Mouse (Mus musculus) mature B cell (primary cell): ENCODE measurements around the gene Numbl.
"Not testable (repeated sequence)": the region's sequence is repeated elsewhere in the genome, so short reads cannot be mapped to it uniquely, and the experiment has no call there.

Experiments
- in situ Hi-C: fragments of 300-500 bp; cut with MboI; formaldehyde crosslinking; loops from 2 replicates; pipeline ENCODE4 v1.14.3; 2019

The Numbl gene

DNA sequence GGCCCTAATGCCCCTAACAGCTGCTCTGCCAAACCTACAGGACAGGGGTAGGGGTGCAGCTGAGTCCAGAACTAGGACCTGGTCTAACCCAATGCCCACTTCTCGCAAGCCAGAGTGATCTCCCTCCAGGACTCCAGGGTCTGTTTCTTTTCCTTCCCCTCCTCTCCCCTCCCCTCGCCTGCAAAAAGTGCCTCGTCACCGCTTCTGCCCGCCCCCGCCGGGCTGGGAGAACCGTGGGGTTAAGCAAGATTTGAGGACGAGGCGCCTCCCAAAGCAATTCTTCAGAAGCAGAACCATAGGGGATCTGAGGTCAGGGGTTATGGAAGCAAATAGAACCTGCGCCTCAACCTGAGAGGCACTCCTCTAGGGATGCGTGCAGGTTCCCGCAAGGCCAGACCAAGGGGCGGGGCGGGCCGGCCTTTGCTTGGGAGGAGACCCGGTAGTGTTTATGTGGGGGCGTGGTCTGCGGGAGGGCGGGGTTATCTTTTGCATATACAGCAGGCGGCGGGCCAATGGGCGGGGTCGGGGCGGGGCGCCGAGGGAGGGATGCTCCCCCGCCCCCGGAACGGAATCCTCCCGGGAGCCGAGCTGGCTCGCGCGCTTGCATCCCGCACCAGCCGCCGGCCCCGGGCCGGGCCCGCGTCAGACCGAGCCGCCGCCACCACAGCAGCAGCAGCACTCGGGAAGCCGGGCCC is at the start of gene Numbl:
Gene Numbl, plus strand, starts transcription at position 229 of the 695 bp plus-strand sequence.
- in situ Hi-C loops, result no loop called here

DNA sequence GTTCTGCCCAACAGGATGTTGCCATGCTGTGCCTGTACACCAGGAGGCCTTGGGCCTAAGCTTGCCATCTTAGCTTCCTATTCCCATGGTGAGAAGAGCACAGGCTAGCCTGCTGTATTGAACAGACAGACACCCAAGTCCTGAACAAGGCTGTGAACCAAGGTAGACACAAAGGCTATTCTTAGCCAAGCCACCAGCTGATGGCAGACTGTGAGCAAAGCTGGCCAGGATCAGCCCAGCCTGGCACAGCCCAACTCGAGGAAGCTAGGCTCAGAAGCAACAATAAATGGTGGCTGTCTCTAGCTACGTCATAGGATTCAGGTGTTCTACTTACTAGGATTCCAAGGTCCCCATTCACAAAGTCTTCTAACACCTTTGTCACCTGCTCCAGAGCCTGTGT is 45.6 kb upstream of the Numbl start:
- in situ Hi-C loops, result no loop called here

GRCm38 (mm10) chr7:27218586-27218985 is 39.6 kb upstream of the Numbl start:
- in situ Hi-C loops, result no loop called here

DNA sequence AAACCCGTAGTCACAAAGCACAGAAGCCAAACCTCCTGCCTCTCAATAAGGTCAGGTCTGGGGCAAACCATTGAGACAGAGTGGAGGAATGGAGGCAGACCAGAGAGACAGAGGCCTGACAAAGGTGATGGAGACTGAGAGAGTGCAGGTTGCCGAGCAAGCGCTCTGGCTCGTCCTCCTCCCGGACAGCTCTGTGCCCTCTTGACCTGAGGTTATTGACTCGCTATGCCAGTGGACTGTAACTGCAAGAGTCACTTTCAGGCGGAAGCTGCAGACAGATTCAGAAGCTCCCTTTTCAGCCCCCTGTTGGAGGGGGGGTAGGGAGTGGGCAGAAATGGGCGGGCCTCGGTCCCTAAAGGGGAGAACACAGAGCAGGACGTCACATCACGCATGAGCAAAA is 38.3 kb upstream of the Numbl start:
- in situ Hi-C loops, result no loop called here

DNA sequence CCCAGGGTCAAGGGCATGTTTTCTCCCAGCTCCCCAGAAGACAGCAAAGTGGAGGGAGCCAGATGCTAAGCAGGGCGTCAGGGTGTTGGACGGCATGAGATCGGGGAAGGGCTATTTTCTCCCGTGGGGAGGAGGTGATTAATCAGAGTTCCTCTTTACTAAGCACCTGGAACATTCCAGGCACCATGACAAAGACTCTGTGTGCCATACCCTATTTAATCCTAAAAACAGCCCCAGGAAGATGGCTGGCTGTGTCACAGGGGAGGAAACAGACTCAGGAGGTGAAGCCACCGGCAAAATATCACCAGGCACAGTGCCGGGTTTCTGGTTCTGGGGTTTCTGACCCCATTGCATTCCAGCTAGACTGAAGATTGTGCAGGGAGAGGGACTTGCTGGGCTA is 36.3 kb upstream of the Numbl start:
- in situ Hi-C loops, result no loop called here

- in situ Hi-C loops, result no loop called here
Measured at GRCm38 (mm10) chr7:27222538-27222937, 35.7 kb upstream of the Numbl start.

- in situ Hi-C loops, result no loop called here
Measured at GRCm38 (mm10) chr7:27224877-27225575, 33.2 kb upstream of the Numbl start.

DNA sequence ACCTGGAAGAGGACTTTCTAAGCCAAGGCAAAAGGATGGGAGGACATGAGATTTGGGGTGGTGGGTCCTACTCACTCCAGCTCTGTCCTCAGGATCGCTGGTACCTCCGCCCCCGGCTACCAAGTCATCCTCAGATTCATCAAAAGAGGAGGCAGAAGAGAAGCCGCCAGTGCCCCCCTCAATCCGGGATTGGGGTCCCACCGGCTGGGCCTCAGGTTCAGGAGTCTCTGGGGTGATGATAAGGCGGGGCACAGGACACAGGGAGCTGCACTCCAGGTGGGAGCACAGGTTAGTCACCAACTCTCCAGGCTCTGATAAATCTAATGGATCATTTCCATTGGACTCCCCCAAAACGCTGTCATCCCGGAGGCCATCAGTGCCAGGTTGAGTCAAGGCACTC is 31.0 kb upstream of the Numbl start:
- in situ Hi-C loops, result no loop called here

GRCm38 (mm10) chr7:27227676-27228075 is 30.6 kb upstream of the Numbl start:
- in situ Hi-C loops, result no loop called here

GRCm38 (mm10) chr7:27228281-27228821 is 29.9 kb upstream of the Numbl start, which contains the start of gene Itpkc:
TSS of gene Itpkc (minus strand) at chr7:27228661.
- in situ Hi-C loops, result no loop called here

GRCm38 (mm10) chr7:27228865-27229264 is 29.4 kb upstream of the Numbl start:
- in situ Hi-C loops, result no loop called here

GRCm38 (mm10) chr7:27230781-27231180 is 27.5 kb upstream of the Numbl start:
- in situ Hi-C loops, result loop anchor here (10.0 kb wide), 1 partner anchor 76 kb away; the partner anchor contains the start of gene Cyp2t4

GRCm38 (mm10) chr7:27231693-27232331 is 26.4 kb upstream of the Numbl start:
- in situ Hi-C loops, result loop anchor here (10.0 kb wide), 1 partner anchor 77 kb away; the partner anchor contains the start of gene Cyp2t4

- in situ Hi-C loops, result loop anchor here (10.0 kb wide), 1 partner anchor 78 kb away; the partner anchor contains the start of gene Cyp2t4
Measured at GRCm38 (mm10) chr7:27232781-27233281, 25.4 kb upstream of the Numbl start, which contains the start of gene Coq8b. TSS of gene Coq8b (plus strand) at chr7:27233023.

DNA sequence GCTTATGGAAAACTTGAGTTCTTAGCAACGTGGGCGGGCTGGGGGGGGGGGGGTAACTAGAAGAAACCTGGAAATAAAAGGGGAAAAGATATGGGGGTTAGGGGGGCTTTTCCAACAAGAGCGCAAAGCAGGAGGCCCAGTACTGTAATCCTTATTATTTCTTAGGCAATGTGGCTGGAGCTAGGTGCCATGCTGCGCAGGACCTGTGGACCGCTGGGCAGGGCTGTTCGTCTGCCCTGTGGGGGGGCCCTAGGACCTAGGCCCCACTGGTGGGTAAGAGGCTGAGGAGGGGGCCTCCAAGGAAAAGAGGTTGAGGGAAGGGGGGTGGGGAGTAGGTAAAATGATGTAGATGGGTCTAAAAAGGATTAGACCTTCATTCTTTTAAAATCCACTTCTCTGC is 24.9 kb upstream of the Numbl start:
- in situ Hi-C loops, result loop anchor here (10.0 kb wide), 1 partner anchor 78 kb away; the partner anchor contains the start of gene Cyp2t4

DNA sequence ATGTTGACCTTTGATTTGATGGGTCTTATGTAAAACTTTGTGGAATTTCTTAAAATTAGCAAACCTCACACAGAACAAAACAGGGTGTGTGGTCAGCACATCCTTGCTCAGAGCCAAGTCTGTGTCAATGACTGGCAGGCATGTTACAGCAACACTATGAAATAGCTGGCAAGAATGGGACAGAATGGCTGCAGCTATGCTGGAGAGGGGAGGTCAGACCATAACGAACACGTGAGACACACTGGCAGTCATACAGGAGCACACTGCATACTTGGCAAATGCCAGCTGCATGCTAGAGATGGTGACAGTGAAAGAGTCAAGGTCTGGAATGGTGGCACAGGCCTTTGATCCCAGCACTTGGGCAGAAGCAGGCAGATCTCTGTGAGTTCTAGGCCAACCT is 22.5 kb upstream of the Numbl start:
- in situ Hi-C loops, result loop anchor here (10.0 kb wide), 1 partner anchor 81 kb away; the partner anchor contains the start of gene Cyp2t4

DNA sequence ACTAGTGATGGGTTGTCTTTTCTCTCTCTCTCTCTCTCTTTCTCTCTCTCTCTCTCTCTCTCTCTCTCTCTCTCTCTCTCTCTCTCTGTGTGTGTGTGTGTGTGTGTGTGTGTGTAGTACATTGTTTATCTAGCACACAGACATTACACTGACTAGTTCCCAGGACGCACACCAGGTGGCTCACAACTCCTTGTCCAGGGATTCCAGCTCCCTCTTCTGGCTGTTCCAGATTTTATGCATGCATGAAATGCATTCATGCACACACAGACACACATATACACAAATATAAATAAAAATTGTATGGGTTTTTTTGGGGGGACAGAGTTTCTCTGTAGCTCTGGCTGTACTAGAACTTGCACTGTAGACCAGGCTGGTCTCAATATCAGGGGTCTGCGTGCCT is 20.7 kb upstream of the Numbl start:
- in situ Hi-C loops, result loop anchor here (10.0 kb wide), 1 partner anchor 83 kb away; the partner anchor contains the start of gene Cyp2t4

DNA sequence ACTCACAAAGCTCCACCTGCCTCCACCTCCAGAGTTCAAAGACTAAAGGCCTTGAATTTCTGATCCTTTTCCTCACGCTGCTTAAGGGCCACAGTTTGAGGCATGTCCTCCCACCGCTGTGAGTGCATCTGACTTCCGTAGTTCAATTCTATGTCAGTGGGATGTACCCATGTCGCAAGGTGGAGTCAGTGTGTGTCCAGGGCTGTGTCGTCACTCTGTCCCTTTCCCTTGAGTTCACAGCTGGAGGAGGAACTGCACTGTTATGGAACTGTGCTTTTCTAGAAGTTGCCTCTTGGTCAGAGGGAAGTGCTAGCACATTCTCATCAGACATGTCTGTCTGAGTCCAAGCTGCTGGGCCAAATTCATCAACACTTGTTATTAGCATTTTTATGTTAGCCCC is 19.7 kb upstream of the Numbl start:
- in situ Hi-C loops, result loop anchor here (10.0 kb wide), 1 partner anchor 84 kb away; the partner anchor contains the start of gene Cyp2t4

GRCm38 (mm10) chr7:27243211-27243610 is 15.0 kb upstream of the Numbl start:
- in situ Hi-C loops, result no loop called here

- in situ Hi-C loops, result not testable (repeated sequence)
Measured at GRCm38 (mm10) chr7:27244088-27244487, 14.1 kb upstream of the Numbl start.

DNA sequence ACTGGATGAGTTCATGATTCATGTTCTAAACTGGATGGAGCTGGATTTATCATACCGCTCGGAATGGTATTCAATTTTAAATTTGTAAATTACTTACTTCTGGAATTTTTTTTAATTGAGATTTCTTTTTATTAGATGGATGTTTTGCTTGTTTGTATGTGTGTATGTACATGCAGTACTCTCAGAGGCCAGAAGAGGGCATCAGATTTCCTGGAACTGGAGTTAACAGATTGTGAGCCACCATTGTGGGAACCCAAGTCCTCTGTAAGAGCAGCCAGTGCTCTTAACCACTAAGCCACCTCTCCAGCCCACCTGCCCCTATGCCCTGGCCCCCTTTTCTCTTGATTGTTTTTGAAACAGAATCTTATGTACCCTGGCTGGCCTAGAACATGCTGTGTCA is 9.1 kb upstream of the Numbl start:
- in situ Hi-C loops, result no loop called here

DNA sequence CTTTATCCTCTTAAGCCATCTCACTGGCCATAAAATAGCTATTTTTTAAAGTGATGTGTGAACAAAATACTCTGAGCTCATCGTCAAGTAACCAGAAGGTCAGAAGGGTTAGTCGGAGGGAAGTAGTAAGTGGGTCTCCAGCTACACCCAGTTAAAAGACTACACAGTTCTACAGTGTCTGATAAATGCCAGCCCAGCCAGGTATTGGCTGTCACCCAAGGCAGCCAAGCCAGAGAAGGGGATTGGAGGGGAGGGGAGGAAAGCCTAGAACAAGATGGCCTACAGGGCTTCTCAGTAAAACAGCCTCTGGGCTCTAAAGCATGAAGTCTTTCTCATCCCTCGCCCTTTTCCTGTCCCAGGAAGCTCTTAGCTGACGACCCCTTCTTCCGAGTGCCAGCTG is 8.3 kb upstream of the Numbl start:
- in situ Hi-C loops, result no loop called here
